Mouse (Mus musculus): ENCODE measurements around the gene Slc24a2.

The Slc24a2 gene

GRCm38 (mm10) chr4:87229960-87230551 is at the start of gene Slc24a2:
Gene Slc24a2 (minus strand): TSS chr4:87230477.
- DNase-seq (ENCODE audit: low spot score in 2 of 2), result peak; percentile 8 to 14

DNA sequence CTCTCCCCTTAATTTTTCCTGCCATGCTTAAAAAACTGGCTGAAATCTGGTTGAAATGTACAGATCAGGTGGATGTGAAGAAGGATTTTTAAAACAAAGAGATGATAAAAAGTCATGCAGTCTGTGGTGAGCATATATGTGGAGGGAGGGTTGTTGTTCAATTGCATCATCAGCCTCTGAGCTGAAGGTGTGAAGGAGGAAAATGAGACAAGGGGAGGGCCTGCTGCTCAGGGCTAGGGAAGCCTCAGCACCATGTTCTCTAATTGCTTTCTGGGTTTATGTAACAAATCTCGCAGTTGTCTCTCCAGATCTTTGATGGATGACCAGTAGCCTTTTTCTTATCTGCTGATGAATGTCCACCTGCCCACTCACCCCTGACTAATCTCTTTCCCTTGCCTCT is 44.5 kb upstream of the Slc24a2 start:
- DNase-seq (ENCODE audit: low spot score in 2 of 2), result no peak

GRCm38 (mm10) chr4:87274276-87274675 is 44.0 kb upstream of the Slc24a2 start:
- no peak for DNase-seq (ENCODE audit: low spot score in 2 of 2)

DNA sequence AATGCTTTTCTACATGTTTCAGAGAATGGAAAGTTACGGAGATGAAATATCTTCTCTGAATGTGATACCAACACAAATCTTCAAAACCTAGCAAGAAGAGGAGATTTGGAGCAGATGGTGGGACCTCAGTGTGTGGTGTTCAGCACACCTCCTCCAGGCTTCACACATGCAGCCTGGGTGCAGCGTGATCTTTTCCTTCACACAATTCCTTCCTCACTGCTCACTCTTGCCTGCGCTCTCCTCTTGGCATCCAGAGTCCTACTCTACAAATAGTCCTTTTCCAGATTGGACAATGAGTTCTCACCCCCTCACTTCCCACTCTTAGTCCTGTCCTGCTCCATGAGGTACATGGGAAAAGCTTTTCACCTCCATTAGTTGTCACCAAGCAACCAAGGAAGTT is 43.2 kb upstream of the Slc24a2 start:
- no peak for DNase-seq (ENCODE audit: low spot score in 2 of 2)

GRCm38 (mm10) chr4:87229224-87229959 is 885 bp downstream of the Slc24a2 start:
- no peak for DNase-seq (ENCODE audit: low spot score in 2 of 2)

- DNase-seq (ENCODE audit: low spot score in 2 of 2), result peak in 1 of 2 experiments; percentile 7
Measured at GRCm38 (mm10) chr4:87221586-87221985, 8.7 kb downstream of the Slc24a2 start.

DNA sequence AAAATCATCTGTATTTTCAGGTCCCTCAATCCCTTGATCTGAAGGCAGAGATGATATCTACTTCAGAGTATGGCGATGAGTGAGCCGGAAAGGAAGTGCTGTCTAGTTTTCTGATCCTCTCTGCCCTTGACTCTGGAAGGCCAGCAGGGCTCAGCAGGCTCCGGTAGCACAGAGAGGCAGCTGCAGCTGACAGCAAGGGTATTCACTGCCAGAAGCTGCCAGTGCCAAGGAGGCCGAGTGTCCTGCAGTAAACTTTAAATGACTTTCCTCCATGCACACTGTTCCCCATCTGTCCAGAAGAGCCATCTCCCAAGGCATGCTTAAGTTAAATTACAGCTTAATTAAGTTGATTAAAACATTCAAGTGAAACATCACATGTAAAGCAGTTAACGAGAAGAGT is 12.1 kb downstream of the Slc24a2 start:
- DNase-seq (ENCODE audit: low spot score in 2 of 2), result no peak

- no peak for DNase-seq (ENCODE audit: low spot score in 2 of 2)
Measured at GRCm38 (mm10) chr4:87211344-87211978, 18.8 kb downstream of the Slc24a2 start.

GRCm38 (mm10) chr4:87210533-87210932 is 19.7 kb downstream of the Slc24a2 start:
- no peak for DNase-seq (ENCODE audit: low spot score in 2 of 2)

DNA sequence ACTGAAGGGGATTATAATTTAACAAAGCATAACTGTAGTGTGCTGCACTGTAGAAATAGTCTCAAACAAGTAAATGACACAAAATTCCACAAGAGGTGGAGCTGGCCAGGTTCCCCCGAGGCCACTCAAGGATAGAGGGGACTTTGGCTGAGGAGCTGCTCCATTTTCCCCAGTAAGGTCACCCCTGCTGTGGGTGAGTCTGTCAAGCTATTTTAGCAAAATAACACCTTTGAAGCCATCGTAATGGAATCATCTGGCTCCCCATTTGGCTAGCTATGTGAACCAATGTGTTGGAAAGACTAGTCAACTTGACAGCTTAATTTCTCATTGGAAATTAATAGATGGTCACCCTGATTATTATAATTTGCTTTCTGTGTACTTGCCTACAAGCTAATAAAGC is 28.2 kb downstream of the Slc24a2 start:
- no peak for DNase-seq (ENCODE audit: low spot score in 2 of 2)

- no peak for DNase-seq (ENCODE audit: low spot score in 2 of 2)
Measured at GRCm38 (mm10) chr4:87201229-87201628, 29.0 kb downstream of the Slc24a2 start.

- DNase-seq (ENCODE audit: low spot score in 2 of 2), result no peak
Measured at GRCm38 (mm10) chr4:87184147-87184930, 45.9 kb downstream of the Slc24a2 start.

- no peak for DNase-seq (ENCODE audit: low spot score in 2 of 2)
Measured at GRCm38 (mm10) chr4:87177116-87177515, 53.2 kb downstream of the Slc24a2 start.

GRCm38 (mm10) chr4:87163945-87164344 is 66.3 kb downstream of the Slc24a2 start:
- no peak for DNase-seq (ENCODE audit: low spot score in 2 of 2)

- DNase-seq (ENCODE audit: low spot score in 2 of 2), result no peak
Measured at GRCm38 (mm10) chr4:87158053-87158452, 72.2 kb downstream of the Slc24a2 start.

DNA sequence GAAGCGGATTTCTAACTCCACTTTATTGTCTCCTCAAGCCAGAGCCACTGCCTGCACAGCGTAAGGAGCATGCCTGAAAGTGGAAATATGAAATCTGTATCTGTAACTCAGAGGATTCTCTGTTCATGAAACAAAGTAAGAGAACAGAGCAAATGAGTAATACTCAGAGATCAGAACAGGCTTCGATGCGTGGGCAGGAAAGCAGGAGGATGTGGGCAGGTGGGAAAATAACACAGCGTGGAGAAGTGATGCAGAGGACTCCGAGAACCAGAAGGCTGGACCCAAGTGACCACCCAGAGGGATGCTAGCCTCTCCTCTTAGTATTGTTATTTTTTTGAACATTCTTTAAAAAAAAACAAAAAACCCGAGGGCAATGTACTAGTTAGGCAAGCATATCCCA is 78.3 kb downstream of the Slc24a2 start:
- DNase-seq (ENCODE audit: low spot score in 2 of 2), result no peak

DNA sequence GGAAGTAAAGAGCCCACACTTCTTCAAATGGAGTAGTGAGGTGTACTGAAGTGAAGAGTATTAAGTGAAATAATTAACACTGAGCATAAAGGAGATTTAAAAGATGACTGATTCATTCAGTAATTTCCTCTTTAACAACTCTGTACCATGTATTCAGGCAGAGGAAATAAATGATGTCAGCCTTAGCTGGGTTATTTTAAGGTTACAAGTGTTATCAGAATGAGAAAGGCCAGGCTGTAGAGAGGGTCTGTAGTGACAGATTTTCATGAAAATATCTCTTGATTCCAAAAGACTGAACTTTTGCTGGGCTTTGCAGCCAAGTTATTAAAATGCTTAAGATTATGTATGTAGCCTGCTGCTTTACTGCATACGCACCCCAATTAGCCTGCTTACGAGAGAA is 80.7 kb downstream of the Slc24a2 start:
- DNase-seq (ENCODE audit: low spot score in 2 of 2), result no peak

- peak; percentile 16 to 18 for DNase-seq (ENCODE audit: low spot score in 2 of 2)
Measured at GRCm38 (mm10) chr4:87141590-87142365, 88.5 kb downstream of the Slc24a2 start.

GRCm38 (mm10) chr4:87140901-87141300 is 89.4 kb downstream of the Slc24a2 start:
- DNase-seq (ENCODE audit: low spot score in 2 of 2), result no peak

- DNase-seq (ENCODE audit: low spot score in 2 of 2), result no peak
Measured at GRCm38 (mm10) chr4:87132525-87132924, 97.8 kb downstream of the Slc24a2 start.

- no peak for DNase-seq (ENCODE audit: low spot score in 2 of 2)
Measured at GRCm38 (mm10) chr4:87126756-87127155, 103.5 kb downstream of the Slc24a2 start.
